Mouse (Mus musculus) layer of hippocampus, postnatal 25 days (tissue): ENCODE data around the gene Cd3d. TPM values are rescaled to one million over a fixed set of nuclear protein-coding genes. Genes with fewer than 3 reads are reported as not detected.

ENCODE experiments used
- DNase-seq, 2 experiments: peaks; one replicate each; pipeline ENCODE4 v3.0.0; 2022; ENCODE audit warnings: mixed read lengths in 2 of 2, low spot score in 1 of 2; ENCODE audit errors: extremely low spot score in 1 of 2
- total RNA-seq, 2 experiments: library from RNA; stranded (reverse); gene quantifications; 2 replicates each; pipeline ENCODE4 v1.2.3; 2021

Gene Cd3d
- total RNA-seq, 2 experiments from 2014 or later = not detected

DNA sequence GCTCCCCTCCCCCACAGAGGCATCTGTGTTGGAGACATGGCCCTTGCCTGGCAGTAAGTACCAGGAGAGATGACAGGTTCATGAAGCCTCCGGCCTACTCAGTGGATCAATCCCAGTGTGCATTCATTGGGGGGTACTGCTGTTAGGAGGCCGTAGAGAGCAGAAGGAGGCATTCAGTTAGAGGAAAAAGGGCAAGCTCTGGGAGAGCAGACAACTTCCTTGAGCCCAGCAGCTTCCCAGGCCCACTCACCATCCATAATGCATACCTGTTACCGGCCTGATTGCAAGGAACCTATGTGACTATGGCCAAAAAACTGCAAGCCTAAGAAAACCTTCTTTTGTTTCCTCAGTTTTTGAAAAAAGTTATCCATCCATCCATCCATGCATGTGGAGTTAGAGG, 52.9 kb downstream of the Cd3d start:
- no peak for DNase-seq

Other genes with a start within 250 kb of the Cd3d start
- gene Phldb1, start 246.6 kb upstream of the Cd3d start, total RNA-seq = 100 to 1,000 TPM in 1 of 2 experiments, 10 to 100 TPM in 1; 88.6 to 106 TPM
- 100 to 1,000 TPM in 1 of 2 experiments, 10 to 100 TPM in 1; 97.3 to 102 TPM for gene Arcn1, start 213.9 kb upstream of the Cd3d start, total RNA-seq
- 10 to 100 TPM; 75.1 to 75.8 TPM for gene Ift46, start 213.9 kb upstream of the Cd3d start, total RNA-seq
- gene Tmem25, start 182.5 kb upstream of the Cd3d start, total RNA-seq = 10 to 100 TPM; 44.3 to 55.8 TPM
- gene Ttc36, start 178.7 kb upstream of the Cd3d start, total RNA-seq = 1 to 10 TPM; 1.2 to 1.3 TPM
- gene Kmt2a, start 100.5 kb upstream of the Cd3d start, total RNA-seq = 10 to 100 TPM; 46.7 to 64.4 TPM
- gene Atp5l, start 61.0 kb upstream of the Cd3d start, total RNA-seq = 100 to 1,000 TPM; 300 to 376 TPM
- gene Ube4a, start 16.2 kb upstream of the Cd3d start, total RNA-seq = 10 to 100 TPM; 76.0 to 81.7 TPM
- gene Cd3g, start 1.4 kb upstream of the Cd3d start, total RNA-seq = not detected
- not detected for gene Cd3e, start 27.8 kb downstream of the Cd3d start, total RNA-seq
- under 1 TPM; 0.75 to 0.79 TPM for gene Mpzl2, start 58.0 kb downstream of the Cd3d start, total RNA-seq
- gene Mpzl3, start 73.4 kb downstream of the Cd3d start, total RNA-seq = 1 to 10 TPM; 4.3 to 5.3 TPM
- gene Jaml, start 97.4 kb downstream of the Cd3d start, total RNA-seq = under 1 TPM in 1 of 2 experiments, not detected in 1; 0.32 TPM
- 100 to 1,000 TPM; 243 to 261 TPM for gene Scn2b, start 136.0 kb downstream of the Cd3d start, total RNA-seq
- 10 to 100 TPM; 11.0 to 12.3 TPM for gene Scn4b, start 156.6 kb downstream of the Cd3d start, total RNA-seq
- gene BC049352, start 200.2 kb downstream of the Cd3d start, total RNA-seq = under 1 TPM; 0.47 to 0.56 TPM
- gene Tmprss4, start 222.3 kb downstream of the Cd3d start, total RNA-seq = not detected